Mouse (Mus musculus) neural tube, embryonic 14.5 days (tissue): Measurements from ENCODE around the gene Arf6. TPM values are rescaled to one million over a fixed set of nuclear protein-coding genes. Genes with fewer than 3 reads are reported as not detected.

ENCODE experiments used
- ATAC-seq: fragments of 200-750 bp; cut with Nextera tagmentation; 2 replicates; pipeline ENCODE4 v1.8.0; 2017; ENCODE audit warnings: low read depth, mild to moderate bottlenecking, moderate TSS enrichment, moderate library complexity
- H3K27ac ChIP-seq: fragments of 300-500 bp; sonication (generic); 2 replicates; pipeline ENCODE4 v1.5.1; 2014; ENCODE audit warnings: low read depth, mild to moderate bottlenecking, control low read depth, low read length, moderate library complexity, mixed read lengths
- H3K27me3 ChIP-seq: fragments of 300-500 bp; sonication (generic); 2 replicates; pipeline ENCODE4 v1.6.1; 2014; ENCODE audit warnings: low read length; ENCODE audit not compliant: control insufficient read depth, insufficient read depth
- H3K36me3 ChIP-seq: fragments of 300-500 bp; sonication (generic); 2 replicates; pipeline ENCODE4 v1.6.1; 2014; ENCODE audit warnings: low read length, mixed read lengths; ENCODE audit not compliant: control insufficient read depth, insufficient read depth
- H3K4me1 ChIP-seq: fragments of 300-500 bp; sonication (generic); 2 replicates; pipeline ENCODE4 v1.6.1; 2014; ENCODE audit warnings: low read length; ENCODE audit not compliant: control insufficient read depth, insufficient read depth
- H3K4me2 ChIP-seq: fragments of 300-500 bp; sonication (generic); 2 replicates; pipeline ENCODE4 v1.6.1; 2014; ENCODE audit warnings: mild to moderate bottlenecking, low read depth, low read length, control low read depth
- H3K4me3 ChIP-seq: fragments of 300-500 bp; sonication (generic); 2 replicates; pipeline ENCODE4 v1.5.1; 2014; ENCODE audit warnings: low read depth, low read length, control low read depth, mixed read lengths
- H3K9ac ChIP-seq: fragments of 300-500 bp; sonication (generic); replicated peaks from 2 replicates; pipeline ENCODE4 v1.6.1; 2014; ENCODE audit warnings: low read depth, mild to moderate bottlenecking, control low read depth, low read length, mixed read lengths
- H3K9me3 ChIP-seq: fragments of 300-500 bp; sonication (generic); 2 replicates; pipeline ENCODE4 v1.6.1; 2016; ENCODE audit warnings: low read length; ENCODE audit not compliant: control insufficient read depth
- WGBS: fragments of 180-500 bp; shearing (Covaris S2); extraction: QIAGEN DNeasy Blood & Tissue Kit; methylation state at CpG from one replicate; pipeline ENCODE4 v1.1.7; 2014; 5-methylcytosine and 5-hydroxymethylcytosine counted together
- polyA plus RNA-seq: library from polyadenylated mRNA; unstranded; fragments of >200 nt; fragmentation: Nextera tagmentation; extraction: Ambion mirVana; gene quantifications from 2 replicates; pipeline ENCODE4 v1.2.1, GENCODE M21; 2014

The Arf6 gene
- polyA plus RNA-seq, result 29.3 and 30.4 TPM in 2 replicates

DNA sequence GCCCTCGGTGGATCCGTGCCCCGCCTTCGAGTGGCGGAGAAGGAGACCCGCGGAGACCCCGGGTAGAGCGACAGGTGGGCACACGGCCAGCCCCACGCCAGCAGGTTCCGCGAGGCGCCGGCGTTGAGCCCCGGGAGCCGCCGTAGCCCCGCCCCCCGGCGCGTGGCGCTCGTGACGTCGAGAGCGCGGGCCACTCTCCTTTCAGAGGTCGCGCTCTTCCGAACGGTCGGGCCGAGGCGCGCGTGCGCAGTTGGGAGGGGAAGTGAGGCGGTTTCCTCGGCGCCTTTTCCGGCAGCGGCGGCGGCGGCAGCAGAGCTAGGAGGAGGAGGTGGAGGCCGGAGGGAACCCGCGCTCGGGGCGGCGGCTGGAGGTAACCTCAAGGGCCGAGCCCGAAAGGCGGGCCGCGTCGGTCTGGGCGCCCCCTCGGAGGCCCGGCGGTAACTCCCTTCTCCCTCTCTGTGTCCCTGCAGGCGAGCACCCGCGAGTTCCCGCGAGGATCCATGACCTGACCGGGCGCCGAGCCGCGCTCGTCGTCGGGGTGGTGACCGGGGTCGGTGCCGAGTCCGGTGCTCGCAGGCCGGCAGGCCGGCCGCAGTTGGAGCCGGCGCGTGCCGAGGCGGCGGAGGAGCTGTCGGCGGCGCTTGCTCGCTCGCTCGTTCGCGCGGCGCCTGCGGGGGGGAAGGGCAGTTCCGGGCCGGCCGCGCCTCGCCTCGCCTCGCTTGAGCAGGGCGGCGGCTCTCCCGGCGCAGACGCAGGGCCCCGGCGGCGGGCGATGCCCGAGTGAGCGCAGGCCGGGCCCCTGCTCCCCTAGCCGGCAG lies at the start of gene Arf6, which contains the start of gene Gm9887:
TSS of gene Arf6 (plus strand) at position 297 of the 818 bp plus-strand sequence.
TSS of gene Gm9887 (minus strand) at position 605 of the 818 bp plus-strand sequence.
- under 1% methylated on average over 99 of the region's 121 CpGs for WGBS

DNA sequence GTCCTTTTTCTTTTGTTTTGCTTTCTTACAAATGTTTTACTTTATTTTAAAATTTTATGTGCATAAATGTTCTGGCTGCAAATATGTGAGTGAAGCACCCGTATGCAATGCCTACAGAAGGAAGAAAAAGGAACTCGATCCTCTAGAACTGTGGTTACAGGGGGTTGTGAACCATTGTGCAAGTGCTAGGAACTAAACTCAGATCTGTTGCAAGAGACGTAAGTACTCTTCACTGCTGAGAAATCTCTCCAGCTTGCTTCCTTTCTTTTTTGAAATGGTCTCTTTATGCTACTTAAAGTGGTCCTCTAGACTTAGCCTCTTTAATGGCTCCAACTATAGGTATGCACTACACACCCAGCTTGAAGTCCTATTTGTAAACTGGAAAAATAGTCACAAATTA lies 40.8 kb upstream of the Arf6 start:
- Histone ChIP-seq H3K9ac (no peak overlapping the region), H3K36me3 (peaks cover 24% of the 10 kb centered on the region), H3K27ac (no peak overlapping the region), H3K4me3 (no peak overlapping the region), H3K9me3 (no peaks in the 10 kb centered on the region), H3K4me2 (no peak overlapping the region), H3K4me1 (no peaks in the 10 kb centered on the region), H3K27me3 (no peaks in the 10 kb centered on the region)
- 95% methylated on average over 3 of the region's 3 CpGs for WGBS
- ATAC-seq, result no peak

More for the DNA sequence above, at the start of gene Arf6, which contains the start of gene Gm9887:
- peak; percentile 94 for ATAC-seq
- peak within 1 kb of the TSS; percentile 99 for H3K4me3 ChIP-seq
- no peaks in the 10 kb centered on the region for H3K27me3 ChIP-seq
- H3K4me1 ChIP-seq, result peaks cover 16% of the 10 kb centered on the region
- peak within 1 kb of the TSS; percentile 94 for H3K9ac ChIP-seq
- peak within 1 kb of the TSS; percentile 99 for H3K4me2 ChIP-seq
- H3K9me3 ChIP-seq, result no peaks in the 10 kb centered on the region
- H3K27ac ChIP-seq, result peak within 1 kb of the TSS; percentile 89
- H3K36me3 ChIP-seq, result no peaks in the 10 kb centered on the region

DNA sequence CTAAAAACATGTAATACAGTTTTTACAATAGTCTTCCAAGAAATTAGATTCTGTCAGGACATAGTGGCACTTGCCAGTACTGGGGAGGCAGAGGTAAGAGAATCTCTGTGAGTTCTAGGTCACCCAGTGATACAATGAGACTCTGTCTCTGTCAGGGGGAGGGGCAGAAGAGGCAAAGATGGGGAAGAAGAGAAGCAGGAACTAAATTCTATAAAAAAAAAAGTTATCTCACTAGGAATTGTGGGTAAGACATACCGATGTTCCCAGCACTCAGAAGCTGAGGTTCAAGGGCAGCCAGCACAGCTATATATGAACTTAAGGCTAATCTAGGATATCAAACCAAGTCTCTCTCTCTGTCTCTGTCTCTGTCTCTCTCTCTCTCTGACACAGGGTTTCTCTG lies 39.8 kb upstream of the Arf6 start:
- no peak for ATAC-seq
- H3K36me3 ChIP-seq, result peaks cover 30% of the 10 kb centered on the region
- 88% methylated on average over 1 of the region's 1 CpGs for WGBS

DNA sequence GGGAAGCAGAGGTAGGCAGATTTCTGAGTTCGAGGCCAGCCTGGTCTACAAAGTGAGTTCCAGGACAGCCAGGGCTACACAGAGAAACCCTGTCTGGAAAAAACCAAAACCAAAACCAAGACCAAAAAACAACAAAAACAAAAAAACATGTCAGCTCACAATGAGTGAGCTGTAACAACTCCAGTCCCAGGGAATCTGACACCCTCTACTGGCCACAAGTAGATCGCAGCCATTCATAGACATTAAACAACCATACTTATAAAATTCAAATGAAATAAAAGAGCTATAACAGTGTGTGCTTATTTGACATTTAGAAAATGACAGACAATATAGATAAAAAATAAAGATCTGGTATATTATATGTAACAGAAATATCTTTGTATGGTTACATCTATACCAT lies 38.4 kb upstream of the Arf6 start:
- no peak overlapping the region for H3K4me3 ChIP-seq
- no peak for ATAC-seq
- no peaks in the 10 kb centered on the region for H3K27me3 ChIP-seq
- 92% methylated on average over 2 of the region's 2 CpGs for WGBS
- no peak overlapping the region for H3K4me2 ChIP-seq
- peaks cover 34% of the 10 kb centered on the region for H3K36me3 ChIP-seq
- no peak overlapping the region for H3K27ac ChIP-seq
- H3K9me3 ChIP-seq, result no peaks in the 10 kb centered on the region
- no peaks in the 10 kb centered on the region for H3K4me1 ChIP-seq
- no peak overlapping the region for H3K9ac ChIP-seq

More for the DNA sequence above, 39.8 kb upstream of the Arf6 start:
- Histone ChIP-seq H3K27me3 (no peaks in the 10 kb centered on the region), H3K4me2 (no peak overlapping the region), H3K27ac (no peak overlapping the region), H3K9me3 (no peaks in the 10 kb centered on the region), H3K4me3 (no peak overlapping the region), H3K9ac (no peak overlapping the region), H3K4me1 (no peaks in the 10 kb centered on the region)

DNA sequence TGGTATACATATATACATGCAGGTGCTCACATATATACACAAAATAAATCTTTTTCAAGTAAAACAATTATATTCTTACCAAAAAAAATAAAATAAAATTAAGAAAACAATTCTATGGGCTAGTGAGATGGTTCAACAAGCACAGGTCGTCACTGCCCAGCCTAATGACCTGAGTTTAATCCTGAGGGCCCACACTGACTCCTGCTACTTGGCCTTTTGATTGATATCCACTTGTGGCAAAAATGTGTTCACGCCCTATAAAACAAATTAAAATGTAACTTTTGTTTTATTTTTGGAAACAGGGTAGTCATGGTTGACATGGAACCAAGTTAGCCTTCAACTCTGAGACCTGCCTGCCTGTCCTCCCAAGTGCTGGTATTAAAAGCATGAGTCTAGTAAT lies 22.0 kb upstream of the Arf6 start:
- Histone ChIP-seq H3K4me1 (no peaks in the 10 kb centered on the region), H3K9ac (no peak overlapping the region), H3K27ac (no peak overlapping the region), H3K36me3 (peaks cover 46% of the 10 kb centered on the region), H3K9me3 (no peaks in the 10 kb centered on the region), H3K27me3 (no peaks in the 10 kb centered on the region), H3K4me2 (no peak overlapping the region), H3K4me3 (no peak overlapping the region)
- no peak for ATAC-seq
- WGBS, result 88% methylated on average over 2 of the region's 2 CpGs

DNA sequence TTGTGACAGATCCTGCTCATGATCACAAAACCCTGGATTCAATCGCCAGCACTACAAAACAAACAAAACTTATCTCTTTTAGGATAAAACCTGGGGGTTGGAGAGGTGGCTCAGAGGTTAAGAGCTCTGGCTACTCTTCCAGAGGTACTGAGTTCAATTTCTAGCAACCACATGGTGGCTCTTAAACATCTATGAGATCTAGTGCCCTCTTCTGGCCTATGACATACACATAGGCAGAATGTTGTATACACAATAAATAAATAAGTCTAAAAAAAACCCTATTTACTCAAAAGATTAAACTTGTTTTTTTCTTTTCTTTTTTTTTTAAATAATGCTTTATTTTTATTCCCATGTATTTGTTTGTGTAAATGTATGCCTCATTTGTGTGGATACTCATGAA lies 20.3 kb upstream of the Arf6 start:
- H3K4me2 ChIP-seq, result no peak overlapping the region
- peaks cover 35% of the 10 kb centered on the region for H3K36me3 ChIP-seq
- H3K9ac ChIP-seq, result no peak overlapping the region
- H3K4me1 ChIP-seq, result peaks cover 5% of the 10 kb centered on the region; the same call in 1 of the 2 replicates
- no peak overlapping the region for H3K4me3 ChIP-seq
- no peaks in the 10 kb centered on the region for H3K27me3 ChIP-seq
- no peak overlapping the region for H3K27ac ChIP-seq
- ATAC-seq, result no peak
- 95% methylated on average over 1 of the region's 1 CpGs for WGBS
- no peaks in the 10 kb centered on the region for H3K9me3 ChIP-seq

DNA sequence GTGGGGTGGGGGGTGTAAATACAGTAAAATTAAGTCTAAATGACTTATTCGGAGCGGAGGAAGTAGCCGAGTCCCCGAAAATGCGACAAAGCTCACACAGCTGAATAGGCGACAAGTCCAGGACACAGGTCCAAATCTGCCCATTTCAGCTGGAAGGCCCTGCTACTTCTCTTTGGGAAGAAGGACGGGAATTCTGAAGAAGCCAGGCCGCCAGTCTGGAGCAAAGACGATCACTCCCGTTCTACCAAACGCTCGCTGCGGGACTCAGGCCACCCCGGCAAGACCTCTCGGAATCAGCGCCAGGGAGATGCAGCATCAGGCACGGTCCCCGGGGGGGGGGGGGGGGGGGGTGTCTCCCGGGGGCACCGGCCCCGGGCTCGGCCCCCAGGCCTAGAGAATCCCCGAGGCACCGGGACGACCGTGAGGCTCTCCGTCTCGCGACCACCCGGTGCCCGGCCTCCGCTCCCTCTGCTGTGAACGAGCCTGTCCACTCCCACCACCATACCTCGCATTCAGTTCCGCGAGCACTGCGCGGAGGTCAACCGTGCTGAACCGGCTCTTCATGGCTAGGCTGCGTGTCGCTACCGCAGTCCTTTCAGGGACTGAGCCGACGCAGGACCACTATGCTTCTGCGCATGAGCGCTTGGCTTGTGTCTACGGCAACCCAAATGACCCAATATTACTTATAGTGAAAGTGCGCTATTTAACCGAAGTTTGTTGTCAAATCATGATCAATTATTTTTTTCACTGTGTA lies 15.2 kb upstream of the Arf6 start, which contains the start of gene Nemf:
TSS of gene Nemf (minus strand) at position 620 of the 754 bp plus-strand sequence.
- peak; percentile 54 for ATAC-seq
- Histone ChIP-seq H3K9me3 (no peaks in the 10 kb centered on the region), H3K27ac (peak within 1 kb of the TSS; percentile 71; the same call in 1 of the 2 replicates), H3K9ac (peak within 1 kb of the TSS; percentile 82), H3K27me3 (no peaks in the 10 kb centered on the region), H3K4me1 (peaks cover 5% of the 10 kb centered on the region; the same call in 1 of the 2 replicates), H3K4me2 (peak within 1 kb of the TSS; percentile 86), H3K36me3 (peaks cover 16% of the 10 kb centered on the region), H3K4me3 (peak within 1 kb of the TSS; percentile 82)
- WGBS, result 2% methylated on average over 46 of the region's 50 CpGs

DNA sequence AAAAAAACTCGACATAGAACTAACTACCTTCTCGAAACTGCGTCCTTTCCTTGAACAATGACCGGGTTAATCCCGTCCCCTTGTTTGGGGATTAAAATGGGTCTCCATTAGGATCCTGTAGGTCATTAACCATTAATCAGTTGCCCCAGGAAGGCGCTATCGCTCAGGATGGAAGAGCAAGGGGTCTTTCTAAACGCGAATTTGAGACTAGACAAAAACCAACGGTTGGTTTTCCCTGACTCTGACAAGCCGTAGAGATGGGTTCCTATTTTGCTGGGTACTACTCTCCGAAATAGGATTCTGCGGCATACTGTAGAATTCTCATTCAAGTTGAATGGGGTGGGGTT lies 14.7 kb upstream of the Arf6 start:
- WGBS, result 6% methylated on average over 13 of the region's 13 CpGs
- Histone ChIP-seq H3K27me3 (no peaks in the 10 kb centered on the region), H3K36me3 (peaks cover 12% of the 10 kb centered on the region), H3K4me3 (peak overlapping the region; percentile 82), H3K4me2 (peak overlapping the region; percentile 86), H3K9me3 (no peaks in the 10 kb centered on the region), H3K9ac (0 out of 2 replicates have a peak overlapping the region, but pooled peaks have one; percentile 22), H3K27ac (no peak overlapping the region), H3K4me1 (peaks cover 5% of the 10 kb centered on the region)
- no peak for ATAC-seq

DNA sequence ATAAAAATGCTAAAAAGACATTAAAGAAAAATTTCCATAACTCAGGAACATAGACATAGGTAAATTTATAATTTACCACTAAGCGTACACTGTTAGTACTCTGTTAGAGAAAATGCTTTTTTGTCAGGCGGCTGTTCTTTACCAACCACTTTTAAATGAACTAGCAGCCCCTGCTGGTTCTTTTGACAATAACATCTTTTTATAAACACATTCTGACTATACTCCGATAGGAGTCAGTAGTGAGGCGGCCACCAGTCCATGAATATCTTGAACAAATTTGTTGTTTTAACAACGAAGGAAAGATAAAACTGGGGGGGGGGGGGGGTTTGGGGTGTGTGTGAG lies 11.3 kb upstream of the Arf6 start:
- H3K9ac ChIP-seq, result no peak overlapping the region
- H3K9me3 ChIP-seq, result no peaks in the 10 kb centered on the region
- H3K4me1 ChIP-seq, result peaks cover 10% of the 10 kb centered on the region
- no peaks in the 10 kb centered on the region for H3K27me3 ChIP-seq
- no peak overlapping the region for H3K4me3 ChIP-seq
- ATAC-seq, result peak; percentile 6
- no peak overlapping the region for H3K4me2 ChIP-seq
- no peak overlapping the region for H3K27ac ChIP-seq
- 16% methylated on average over 5 of the region's 5 CpGs for WGBS
- H3K36me3 ChIP-seq, result no peaks in the 10 kb centered on the region
